Mouse (Mus musculus) kidney, embryonic 14.5 days (tissue): ENCODE data around the gene Daam1. TPM values are rescaled to one million over a fixed set of nuclear protein-coding genes. Genes with fewer than 3 reads are reported as not detected.

Experiments
- ATAC-seq: fragments of 200-750 bp; cut with Nextera tagmentation; 2 replicates; pipeline ENCODE4 v1.8.0; 2017; ENCODE audit warnings: moderate number of reproducible peaks, mild to moderate bottlenecking, moderate TSS enrichment, moderate library complexity; ENCODE audit not compliant: low FRiP score, low TSS enrichment
- H3K27ac ChIP-seq: fragments of 300-500 bp; sonication (generic); 2 replicates; pipeline ENCODE4 v1.5.1; 2014; ENCODE audit warnings: low read depth, mild to moderate bottlenecking, low read length, moderate library complexity, mixed read lengths
- H3K27me3 ChIP-seq: fragments of 300-500 bp; sonication (generic); 2 replicates; pipeline ENCODE4 v1.6.1; 2014; ENCODE audit warnings: mild to moderate bottlenecking, low read length; ENCODE audit not compliant: control insufficient read depth, insufficient read depth
- H3K36me3 ChIP-seq: fragments of 300-500 bp; sonication (generic); 2 replicates; pipeline ENCODE4 v1.6.1; 2014; ENCODE audit warnings: low read length, mixed read lengths; ENCODE audit not compliant: control insufficient read depth, insufficient read depth
- H3K4me1 ChIP-seq: fragments of 300-500 bp; sonication (generic); 2 replicates; pipeline ENCODE4 v1.6.1; 2014; ENCODE audit warnings: low read length, mixed read lengths; ENCODE audit not compliant: control insufficient read depth, insufficient read depth
- H3K4me2 ChIP-seq: fragments of 300-500 bp; sonication (generic); replicated peaks from 2 replicates; pipeline ENCODE4 v1.6.1; 2014; ENCODE audit warnings: low read depth, mild to moderate bottlenecking, low read length
- H3K4me3 ChIP-seq: fragments of 300-500 bp; sonication (generic); 2 replicates; pipeline ENCODE4 v1.5.1; 2014; ENCODE audit warnings: mild to moderate bottlenecking, low read length
- H3K9ac ChIP-seq: fragments of 300-500 bp; sonication (generic); 2 replicates; pipeline ENCODE4 v1.6.1; 2014; ENCODE audit warnings: low read depth, mild to moderate bottlenecking, low read length, moderate library complexity
- H3K9me3 ChIP-seq: fragments of 300-500 bp; sonication (generic); 2 replicates; pipeline ENCODE4 v1.6.1; 2016; ENCODE audit warnings: low read length; ENCODE audit not compliant: control insufficient read depth
- WGBS: fragments of 180-500 bp; shearing (Covaris S2); extraction: QIAGEN DNeasy Blood & Tissue Kit; methylation state at CpG from one replicate; pipeline ENCODE4 v1.1.7; 2014; 5-methylcytosine and 5-hydroxymethylcytosine counted together
- polyA plus RNA-seq: library from polyadenylated mRNA; unstranded; fragments of >200 nt; fragmentation: Nextera tagmentation; extraction: Ambion mirVana; gene quantifications from 2 replicates; pipeline ENCODE4 v1.2.1, GENCODE M21; 2014

Daam1 gene
- polyA plus RNA-seq, 1 experiment from 2014 or later = 13.0 TPM

DNA sequence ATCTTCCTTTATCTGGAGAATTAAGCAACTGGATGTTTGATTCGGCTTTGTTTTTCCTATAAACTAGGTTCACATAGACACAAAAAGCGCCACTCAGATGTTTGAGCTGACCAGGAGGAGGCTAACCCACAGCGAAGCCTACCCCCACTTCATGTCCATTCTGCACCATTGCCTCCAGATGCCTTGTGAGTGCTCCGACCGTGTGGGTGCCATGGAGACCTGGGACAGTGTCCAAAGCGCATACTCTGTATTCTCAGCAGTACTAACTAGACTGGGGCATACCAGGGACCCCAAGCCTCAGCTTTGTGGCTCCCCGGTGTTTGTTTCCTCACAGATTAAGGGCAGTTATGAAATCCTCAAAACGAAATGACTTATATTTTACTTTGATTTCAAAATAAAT is 115.6 kb downstream of the Daam1 start:
- H3K9ac ChIP-seq = no peak overlapping the region
- no peak for ATAC-seq
- WGBS = 83% methylated on average over 8 of the region's 8 CpGs
- no peaks in the 10 kb centered on the region for H3K9me3 ChIP-seq
- no peak overlapping the region for H3K4me2 ChIP-seq
- no peak overlapping the region for H3K4me3 ChIP-seq
- H3K27me3 ChIP-seq = no peaks in the 10 kb centered on the region
- H3K27ac ChIP-seq = no peak overlapping the region
- H3K4me1 ChIP-seq = no peaks in the 10 kb centered on the region
- peaks cover 22% of the 10 kb centered on the region; the same call in 1 of the 2 replicates for H3K36me3 ChIP-seq

DNA sequence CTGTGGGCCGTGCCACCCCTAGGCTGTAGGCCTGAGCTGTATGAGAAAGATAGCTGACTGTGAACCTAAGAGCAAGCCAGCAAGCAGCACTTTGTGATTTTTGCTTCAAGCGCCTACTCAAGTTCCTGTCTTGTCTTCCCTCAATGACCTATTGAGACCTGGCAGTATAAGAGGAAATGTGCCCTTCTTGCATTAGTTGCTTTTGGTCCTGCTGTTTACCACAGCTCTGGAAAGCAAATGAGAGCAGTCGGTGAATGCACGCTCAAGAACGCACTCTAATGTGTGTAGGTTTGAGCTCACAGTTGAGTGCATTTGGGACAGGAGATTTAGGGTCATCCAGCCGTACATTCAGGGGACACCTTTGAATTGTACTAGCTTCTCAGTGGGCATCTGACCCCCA is 118.1 kb downstream of the Daam1 start:
- Histone ChIP-seq H3K4me2 (no peak overlapping the region), H3K4me1 (no peaks in the 10 kb centered on the region), H3K9me3 (no peaks in the 10 kb centered on the region), H3K36me3 (peaks cover 32% of the 10 kb centered on the region; the same call in 1 of the 2 replicates), H3K4me3 (no peak overlapping the region), H3K27me3 (no peaks in the 10 kb centered on the region), H3K9ac (no peak overlapping the region), H3K27ac (no peak overlapping the region)
- 94% methylated on average over 6 of the region's 6 CpGs for WGBS
- no peak for ATAC-seq

DNA sequence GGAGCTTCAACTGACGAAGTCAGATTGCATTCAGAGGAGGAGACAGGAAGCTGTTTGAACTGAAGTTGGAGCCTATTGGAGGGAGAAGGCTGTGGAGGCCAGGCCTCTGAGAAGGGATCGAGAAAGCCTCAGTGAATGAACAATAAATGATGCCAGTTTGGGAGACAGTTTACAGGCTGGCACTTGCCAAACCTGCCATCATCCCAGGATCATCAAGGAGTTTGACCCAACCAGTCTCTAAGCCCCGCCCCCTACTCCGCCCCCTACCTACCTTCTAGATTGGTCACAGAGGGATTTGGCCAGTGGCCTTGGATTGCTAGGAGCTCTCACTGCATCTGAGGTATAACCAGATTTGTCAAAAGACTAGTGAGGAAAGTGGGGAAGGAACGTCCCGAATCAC is 118.7 kb downstream of the Daam1 start:
- Histone ChIP-seq H3K36me3 (peaks cover 26% of the 10 kb centered on the region; the same call in 1 of the 2 replicates), H3K4me2 (no peak overlapping the region), H3K27ac (no peak overlapping the region), H3K4me1 (no peaks in the 10 kb centered on the region), H3K4me3 (no peak overlapping the region), H3K9ac (no peak overlapping the region), H3K27me3 (no peaks in the 10 kb centered on the region), H3K9me3 (no peaks in the 10 kb centered on the region)
- no peak for ATAC-seq
- WGBS = 92% methylated on average over 6 of the region's 6 CpGs

DNA sequence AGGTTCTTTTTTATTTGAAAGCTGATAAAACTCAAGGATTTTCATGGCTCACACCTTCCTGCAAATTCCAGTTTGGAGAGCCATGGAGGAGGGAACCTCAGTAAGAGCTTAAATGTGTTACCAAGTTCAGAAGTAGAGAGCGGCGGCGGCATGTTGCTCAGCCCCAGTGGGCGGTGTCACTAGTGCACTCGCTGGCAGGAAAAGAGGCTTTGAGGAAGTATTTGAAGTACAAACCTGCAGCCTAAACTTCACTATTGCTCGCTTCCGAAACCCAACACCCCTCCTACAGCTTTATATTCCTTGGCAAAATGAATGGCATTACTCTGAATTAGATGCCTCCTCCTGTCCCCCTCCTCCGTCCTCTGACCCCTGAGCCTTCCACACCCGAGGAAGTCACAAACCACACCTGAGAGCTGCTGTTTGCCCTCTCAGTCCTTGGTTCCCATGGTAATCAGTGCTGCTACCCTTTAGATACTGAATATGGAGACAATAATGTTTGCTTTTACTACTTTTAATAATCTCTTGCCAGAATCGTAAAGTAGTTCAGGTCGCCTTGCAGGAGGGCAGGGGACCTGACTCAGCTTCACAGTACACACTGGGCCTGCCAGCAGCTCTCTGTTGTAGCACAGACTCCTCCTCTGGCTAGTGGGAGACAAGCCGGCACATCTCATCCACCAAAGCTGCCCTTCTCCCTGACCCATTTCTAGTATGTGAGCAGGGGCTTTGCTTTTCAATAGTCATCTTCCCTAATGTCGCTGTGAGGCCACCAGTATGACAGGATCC is 119.4 kb downstream of the Daam1 start:
- WGBS = 82% methylated on average over 13 of the region's 13 CpGs
- no peak overlapping the region for H3K27ac ChIP-seq
- ATAC-seq = no peak
- peaks cover 21% of the 10 kb centered on the region; the same call in 1 of the 2 replicates for H3K36me3 ChIP-seq
- no peak overlapping the region for H3K9ac ChIP-seq
- H3K4me2 ChIP-seq = no peak overlapping the region
- no peaks in the 10 kb centered on the region for H3K27me3 ChIP-seq
- H3K9me3 ChIP-seq = no peaks in the 10 kb centered on the region
- H3K4me1 ChIP-seq = no peaks in the 10 kb centered on the region
- H3K4me3 ChIP-seq = no peak overlapping the region

DNA sequence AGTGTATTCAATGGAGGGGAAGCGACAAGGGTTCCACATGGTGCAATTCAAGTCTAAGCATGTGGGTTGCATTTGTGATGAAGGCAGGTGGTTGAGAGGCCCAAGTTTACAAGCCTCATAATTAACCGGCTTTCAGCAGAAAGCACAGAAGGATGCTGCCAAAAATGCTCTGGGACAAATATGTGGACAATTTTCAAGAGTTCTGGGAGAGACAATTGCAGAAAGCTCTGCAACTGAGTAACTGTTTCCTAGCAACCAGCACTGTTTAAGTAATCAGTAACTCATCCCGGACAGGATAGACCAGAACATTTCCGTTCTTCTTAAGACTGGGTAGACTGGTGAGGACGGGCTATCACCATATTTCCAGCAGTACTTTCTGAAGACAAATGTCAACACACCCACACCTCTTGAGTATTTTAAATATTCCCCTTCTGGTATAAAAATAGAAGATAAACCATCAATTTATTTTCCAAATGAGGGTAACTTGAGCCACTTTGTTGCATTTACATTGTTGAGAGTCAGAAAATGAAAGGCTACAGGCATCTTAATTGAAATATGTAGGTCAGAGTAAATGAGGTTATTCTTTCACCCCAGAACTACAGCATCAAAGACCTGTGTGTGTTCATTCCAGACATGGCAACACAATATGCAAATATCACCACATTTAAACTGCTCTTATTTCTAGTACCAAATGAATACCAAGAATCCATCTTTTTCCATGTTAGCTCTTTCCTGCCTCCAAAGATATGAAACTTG is 123.5 kb downstream of the Daam1 start:
- Histone ChIP-seq H3K4me1 (no peaks in the 10 kb centered on the region), H3K9ac (no peak overlapping the region), H3K4me3 (no peak overlapping the region), H3K4me2 (no peak overlapping the region), H3K36me3 (peaks cover 13% of the 10 kb centered on the region; the same call in 1 of the 2 replicates), H3K9me3 (no peaks in the 10 kb centered on the region), H3K27ac (no peak overlapping the region), H3K27me3 (no peaks in the 10 kb centered on the region)
- no peak for ATAC-seq
- WGBS = 72% methylated on average over 5 of the region's 5 CpGs

DNA sequence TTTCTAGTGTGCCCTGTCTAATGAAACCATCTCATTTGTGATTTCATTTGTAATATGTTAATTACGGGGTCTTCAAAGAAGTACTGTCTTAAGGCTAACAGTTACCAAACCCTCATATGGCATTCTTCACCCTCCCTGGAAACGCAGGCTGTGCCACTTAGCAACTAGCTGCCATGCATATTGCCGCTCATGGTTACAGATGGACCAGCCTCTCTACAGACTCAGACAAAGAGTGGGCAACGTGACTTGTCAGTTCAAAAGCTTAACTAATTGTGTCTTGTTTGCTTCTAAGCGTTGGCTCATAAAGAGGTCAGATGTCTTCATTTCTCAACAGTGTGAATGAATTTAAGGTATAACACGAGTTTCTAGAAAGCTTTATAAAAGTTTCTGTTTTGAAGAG is 126.1 kb downstream of the Daam1 start:
- no peak for ATAC-seq
- H3K27ac ChIP-seq = no peak overlapping the region
- H3K36me3 ChIP-seq = peaks cover 13% of the 10 kb centered on the region; the same call in 1 of the 2 replicates
- no peaks in the 10 kb centered on the region for H3K4me1 ChIP-seq
- no peaks in the 10 kb centered on the region for H3K27me3 ChIP-seq
- no peak overlapping the region for H3K9ac ChIP-seq
- H3K9me3 ChIP-seq = no peaks in the 10 kb centered on the region
- no peak overlapping the region for H3K4me2 ChIP-seq
- WGBS = 77% methylated on average over 6 of the region's 6 CpGs
- no peak overlapping the region for H3K4me3 ChIP-seq

DNA sequence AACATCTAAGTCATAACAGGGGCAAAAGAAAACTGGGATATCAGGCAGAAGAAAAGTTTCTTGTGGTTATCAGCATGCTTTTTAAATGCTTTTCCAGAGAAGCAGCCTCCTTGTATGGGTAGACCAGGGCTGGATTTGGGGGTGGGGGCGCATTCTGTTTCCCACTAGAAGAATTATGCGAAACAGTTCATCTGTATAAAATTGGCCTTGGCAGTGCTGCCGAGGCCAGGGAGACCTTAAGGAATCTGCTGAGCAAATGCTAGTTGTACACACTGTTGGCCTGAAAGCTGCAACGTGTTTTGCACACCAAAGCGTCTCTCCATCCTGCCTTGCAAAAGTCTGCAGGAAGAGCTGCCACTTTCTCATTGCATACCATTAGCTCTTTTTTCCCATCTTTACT is 126.6 kb downstream of the Daam1 start:
- Histone ChIP-seq H3K36me3 (peaks cover 11% of the 10 kb centered on the region; the same call in 1 of the 2 replicates), H3K4me3 (no peak overlapping the region), H3K9me3 (no peaks in the 10 kb centered on the region), H3K4me2 (no peak overlapping the region), H3K9ac (no peak overlapping the region), H3K27ac (no peak overlapping the region), H3K4me1 (no peaks in the 10 kb centered on the region), H3K27me3 (no peaks in the 10 kb centered on the region)
- 87% methylated on average over 5 of the region's 5 CpGs for WGBS
- ATAC-seq = no peak

DNA sequence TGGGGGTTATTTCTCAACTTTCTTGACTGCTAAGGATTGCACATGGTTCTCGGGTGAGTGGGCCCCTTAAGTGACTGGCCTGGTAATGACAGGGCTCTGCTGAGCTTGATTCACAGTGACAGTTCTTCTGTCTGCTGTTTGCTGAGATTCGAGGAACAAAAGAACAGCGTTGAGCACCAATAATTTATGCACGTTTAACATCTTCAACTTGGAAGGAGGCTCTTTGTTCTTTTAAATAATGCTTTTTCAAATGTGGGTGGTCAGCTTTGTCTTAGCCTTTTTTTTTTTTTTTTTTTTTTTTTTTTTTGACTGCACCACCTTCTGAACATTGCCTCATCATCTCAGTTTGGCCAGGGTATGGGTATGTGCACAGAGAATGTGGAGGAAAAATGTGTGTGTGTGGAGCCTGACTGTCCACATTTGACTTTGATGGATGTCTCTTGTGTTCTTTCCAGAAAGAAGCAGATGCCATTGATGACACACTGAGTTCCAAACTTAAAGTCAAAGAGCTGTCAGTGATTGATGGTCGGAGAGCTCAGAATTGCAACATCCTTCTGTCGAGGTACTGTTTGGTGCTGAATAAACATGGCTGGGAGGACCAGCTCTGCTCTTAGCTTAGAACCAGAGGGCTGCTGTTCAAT is 128.6 kb downstream of the Daam1 start:
- H3K9ac ChIP-seq = no peak overlapping the region
- 57% methylated on average over 6 of the region's 6 CpGs for WGBS
- peaks cover 6% of the 10 kb centered on the region; the same call in 1 of the 2 replicates for H3K36me3 ChIP-seq
- ATAC-seq = no peak
- no peaks in the 10 kb centered on the region for H3K27me3 ChIP-seq
- no peak overlapping the region for H3K4me3 ChIP-seq
- no peak overlapping the region for H3K4me2 ChIP-seq
- no peaks in the 10 kb centered on the region for H3K9me3 ChIP-seq
- no peak overlapping the region for H3K27ac ChIP-seq
- no peaks in the 10 kb centered on the region for H3K4me1 ChIP-seq
